Mouse (Mus musculus): ENCODE measurements at regions not wholly inside any gene's neighbourhood (a gene's known extent, or its start where the extent isn't known, plus 50 kb on each side); places are given as distances from the start of the nearest gene placed in this dataset.

- H3K27me3 ChIP-seq: no peaks in the 10 kb centered on the region
- WGBS (ENCODE audit: insufficient replicate concordance): 57% methylated on average over 5 of the region's 5 CpGs
- no peak overlapping the region for H3K9ac ChIP-seq
- peaks cover 7% of the 10 kb centered on the region; the same call in 1 of the 2 replicates for H3K4me1 ChIP-seq (replicated peaks)
- H3K9me3 ChIP-seq (replicated peaks): no peaks in the 10 kb centered on the region
- no peak overlapping the region for H3K4me2 ChIP-seq
- no peak overlapping the region for H3K27ac ChIP-seq (replicated peaks)
- H3K36me3 ChIP-seq (replicated peaks): no peaks in the 10 kb centered on the region
- no peak overlapping the region for H3K4me3 ChIP-seq (replicated peaks)
- no peak for ATAC-seq (ENCODE audit: insufficient read depth)
Measured at GRCm38 (mm10) chr3:52782576-52782975, 234.5 kb downstream of the Cog6 start.

GRCm38 (mm10) chr3:52781521-52781920, 235.5 kb downstream of the Cog6 start:
- H3K4me1 ChIP-seq (replicated peaks): 0 out of 2 replicates have a peak, but pooled peaks cover 4% of the 10 kb centered on the region
- no peak overlapping the region for H3K27ac ChIP-seq (replicated peaks)
- no peak overlapping the region for H3K9ac ChIP-seq
- no peaks in the 10 kb centered on the region for H3K36me3 ChIP-seq (replicated peaks)
- no peak for ATAC-seq (ENCODE audit: insufficient read depth)
- WGBS (ENCODE audit: insufficient replicate concordance): 68% methylated on average over 3 of the region's 3 CpGs
- H3K9me3 ChIP-seq (replicated peaks): no peaks in the 10 kb centered on the region
- no peaks in the 10 kb centered on the region for H3K27me3 ChIP-seq
- no peak overlapping the region for H3K4me3 ChIP-seq (replicated peaks)
- no peak overlapping the region for H3K4me2 ChIP-seq

DNA sequence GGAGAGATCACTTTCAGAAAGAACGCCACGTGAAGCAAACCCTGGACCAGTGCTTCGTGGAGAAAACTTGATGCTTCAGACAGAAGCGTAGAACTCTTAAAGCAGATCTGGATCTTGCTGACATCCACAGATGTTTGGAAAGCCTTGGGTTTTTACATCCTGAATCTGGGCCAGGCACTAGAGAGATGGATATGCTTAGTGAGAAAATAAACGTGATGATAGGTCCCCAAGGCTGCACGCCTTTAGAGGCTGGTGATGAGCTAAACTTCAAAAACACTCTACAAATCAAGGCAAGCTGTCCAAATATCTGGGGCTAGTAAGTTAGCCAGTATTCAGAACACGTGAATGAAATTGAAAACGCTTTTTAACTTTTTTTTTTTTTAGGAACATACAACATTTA, 236.7 kb downstream of the Cog6 start:
- Histone ChIP-seq H3K36me3 (replicated peaks) (no peaks in the 10 kb centered on the region), H3K4me2 (no peak overlapping the region), H3K27me3 (no peaks in the 10 kb centered on the region), H3K9me3 (replicated peaks) (no peaks in the 10 kb centered on the region), H3K4me1 (replicated peaks) (0 out of 2 replicates have a peak, but pooled peaks cover under 1% of the 10 kb centered on the region), H3K4me3 (replicated peaks) (no peak overlapping the region), H3K27ac (replicated peaks) (no peak overlapping the region), H3K9ac (no peak overlapping the region)
- no peak for ATAC-seq (ENCODE audit: insufficient read depth)
- WGBS (ENCODE audit: insufficient replicate concordance): 66% methylated on average over 8 of the region's 8 CpGs

DNA sequence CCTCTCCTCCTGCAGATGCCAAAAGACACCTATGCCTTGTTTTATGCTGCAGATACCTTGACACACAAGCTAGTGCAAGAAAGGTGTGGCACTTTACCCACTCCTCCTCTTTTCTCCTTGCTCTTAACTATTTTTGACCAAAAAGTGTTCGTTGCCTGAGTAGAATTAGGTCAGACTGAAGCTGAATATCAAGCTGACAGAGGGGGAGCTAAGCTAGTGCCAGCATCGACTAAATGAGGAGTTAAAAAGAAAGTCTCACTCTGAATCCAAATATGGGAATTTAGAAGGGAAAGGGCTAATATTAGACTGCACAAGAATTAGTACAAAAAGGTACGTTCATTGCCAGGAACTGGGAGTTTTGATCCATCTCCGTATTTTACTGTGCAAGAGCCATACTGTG, 241.2 kb downstream of the Cog6 start:
- Histone ChIP-seq H3K27me3 (no peaks in the 10 kb centered on the region), H3K36me3 (replicated peaks) (no peaks in the 10 kb centered on the region), H3K4me3 (replicated peaks) (no peak overlapping the region), H3K4me1 (replicated peaks) (no peaks in the 10 kb centered on the region), H3K4me2 (no peak overlapping the region), H3K9me3 (replicated peaks) (no peaks in the 10 kb centered on the region), H3K27ac (replicated peaks) (no peak overlapping the region), H3K9ac (no peak overlapping the region)
- 62% methylated on average over 4 of the region's 4 CpGs for WGBS (ENCODE audit: insufficient replicate concordance)
- ATAC-seq (ENCODE audit: insufficient read depth): no peak

DNA sequence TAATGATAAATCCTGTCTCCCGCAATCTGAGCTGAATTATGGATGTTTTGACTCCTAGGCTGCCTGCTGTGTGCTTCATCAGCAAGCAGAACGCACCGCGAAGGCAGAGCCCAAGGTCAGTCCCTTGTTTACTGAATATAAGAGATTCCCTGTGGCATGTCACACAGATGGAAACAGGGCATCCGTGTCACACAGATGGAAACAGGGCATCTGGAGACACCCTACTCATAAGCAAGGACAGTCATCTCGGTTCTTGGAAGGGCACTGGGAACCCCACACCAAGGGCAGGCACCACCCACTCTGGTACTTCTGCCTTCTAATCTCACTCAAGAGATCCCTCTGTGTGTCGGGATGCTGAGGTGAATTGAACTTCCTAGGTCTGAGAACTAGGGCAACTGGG, 241.9 kb downstream of the Cog6 start:
- no peak overlapping the region for H3K4me2 ChIP-seq
- no peaks in the 10 kb centered on the region for H3K9me3 ChIP-seq (replicated peaks)
- ATAC-seq (ENCODE audit: insufficient read depth): no peak
- H3K4me3 ChIP-seq (replicated peaks): no peak overlapping the region
- H3K9ac ChIP-seq: no peak overlapping the region
- H3K36me3 ChIP-seq (replicated peaks): no peaks in the 10 kb centered on the region
- H3K27me3 ChIP-seq: no peaks in the 10 kb centered on the region
- 58% methylated on average over 7 of the region's 7 CpGs for WGBS (ENCODE audit: insufficient replicate concordance)
- H3K27ac ChIP-seq (replicated peaks): no peak overlapping the region
- H3K4me1 ChIP-seq (replicated peaks): no peaks in the 10 kb centered on the region

- no peaks in the 10 kb centered on the region for H3K9me3 ChIP-seq (replicated peaks)
- no peak overlapping the region for H3K4me3 ChIP-seq (replicated peaks)
- H3K9ac ChIP-seq: no peak overlapping the region
- H3K27me3 ChIP-seq: no peaks in the 10 kb centered on the region
- H3K27ac ChIP-seq (replicated peaks): no peak overlapping the region
- no peaks in the 10 kb centered on the region for H3K36me3 ChIP-seq (replicated peaks)
- 73% methylated on average over 6 of the region's 6 CpGs for WGBS (ENCODE audit: insufficient replicate concordance)
- no peaks in the 10 kb centered on the region for H3K4me1 ChIP-seq (replicated peaks)
- ATAC-seq (ENCODE audit: insufficient read depth): no peak
- H3K4me2 ChIP-seq: no peak overlapping the region
Measured at GRCm38 (mm10) chr3:52774734-52775133, 242.3 kb downstream of the Cog6 start.

DNA sequence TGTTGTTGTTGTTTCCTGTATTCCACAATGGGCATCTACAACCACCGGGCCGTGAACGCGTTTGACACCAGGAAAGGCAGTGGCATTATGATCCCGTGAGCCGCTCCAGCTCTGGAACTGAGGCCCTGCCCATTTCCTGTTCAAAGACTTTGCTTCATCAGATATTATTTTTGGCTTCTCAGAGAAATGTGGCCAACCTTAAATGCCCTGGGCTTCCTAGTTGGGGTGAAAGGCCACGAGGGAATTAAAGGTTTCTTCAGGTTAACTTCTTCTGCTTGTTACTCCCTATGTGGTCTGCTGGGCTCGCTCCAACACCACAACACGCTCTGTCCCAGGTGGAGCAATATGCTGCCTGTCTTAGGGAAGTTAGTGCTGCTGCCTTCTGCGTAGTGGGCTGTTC, 249.8 kb downstream of the Cog6 start:
- no peaks in the 10 kb centered on the region for H3K27me3 ChIP-seq
- H3K4me2 ChIP-seq: no peak overlapping the region
- no peaks in the 10 kb centered on the region for H3K36me3 ChIP-seq (replicated peaks)
- no peak overlapping the region for H3K9ac ChIP-seq
- H3K4me1 ChIP-seq (replicated peaks): no peaks in the 10 kb centered on the region
- H3K27ac ChIP-seq (replicated peaks): no peak overlapping the region
- no peak for ATAC-seq (ENCODE audit: insufficient read depth)
- H3K4me3 ChIP-seq (replicated peaks): no peak overlapping the region
- H3K9me3 ChIP-seq (replicated peaks): no peaks in the 10 kb centered on the region
- WGBS (ENCODE audit: insufficient replicate concordance): 23% methylated on average over 10 of the region's 10 CpGs

GRCm38 (mm10) chr3:52766841-52767240, 250.2 kb downstream of the Cog6 start:
- ATAC-seq (ENCODE audit: insufficient read depth): no peak
- Histone ChIP-seq H3K36me3 (replicated peaks) (no peaks in the 10 kb centered on the region), H3K27me3 (no peaks in the 10 kb centered on the region), H3K9ac (no peak overlapping the region), H3K4me1 (replicated peaks) (no peaks in the 10 kb centered on the region), H3K4me2 (no peak overlapping the region), H3K4me3 (replicated peaks) (no peak overlapping the region), H3K27ac (replicated peaks) (no peak overlapping the region), H3K9me3 (replicated peaks) (no peaks in the 10 kb centered on the region)
- WGBS (ENCODE audit: insufficient replicate concordance): 53% methylated on average over 5 of the region's 5 CpGs

DNA sequence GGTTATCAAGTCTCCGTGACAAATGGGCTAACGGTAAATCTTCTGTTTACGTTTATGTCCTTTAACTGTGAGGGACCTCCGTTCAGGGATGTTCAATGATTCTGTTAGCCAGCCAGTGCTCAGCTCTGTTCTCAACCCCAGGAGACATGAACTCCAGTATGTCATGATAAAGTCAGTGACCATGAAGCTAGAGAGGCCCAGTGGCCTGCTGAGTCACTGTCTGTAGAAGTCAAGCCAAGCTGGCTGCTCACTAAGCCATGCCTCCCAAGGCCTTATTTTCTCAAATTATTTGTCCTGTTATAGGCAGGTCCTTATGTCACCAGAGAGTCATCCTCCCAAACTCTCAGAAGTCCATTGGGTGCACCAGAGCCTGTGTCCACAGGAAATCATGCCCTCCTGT, 252.9 kb downstream of the Cog6 start:
- H3K4me2 ChIP-seq: no peak overlapping the region
- H3K36me3 ChIP-seq (replicated peaks): no peaks in the 10 kb centered on the region
- no peaks in the 10 kb centered on the region for H3K4me1 ChIP-seq (replicated peaks)
- no peaks in the 10 kb centered on the region for H3K9me3 ChIP-seq (replicated peaks)
- WGBS (ENCODE audit: insufficient replicate concordance): 69% methylated on average over 4 of the region's 4 CpGs
- no peak overlapping the region for H3K9ac ChIP-seq
- H3K27ac ChIP-seq (replicated peaks): no peak overlapping the region
- no peaks in the 10 kb centered on the region for H3K27me3 ChIP-seq
- no peak for ATAC-seq (ENCODE audit: insufficient read depth)
- no peak overlapping the region for H3K4me3 ChIP-seq (replicated peaks)

- no peak overlapping the region for H3K9ac ChIP-seq
- WGBS (ENCODE audit: insufficient replicate concordance): 59% methylated on average over 5 of the region's 5 CpGs
- no peak overlapping the region for H3K4me2 ChIP-seq
- no peaks in the 10 kb centered on the region for H3K4me1 ChIP-seq (replicated peaks)
- no peaks in the 10 kb centered on the region for H3K36me3 ChIP-seq (replicated peaks)
- H3K4me3 ChIP-seq (replicated peaks): no peak overlapping the region
- H3K27ac ChIP-seq (replicated peaks): no peak overlapping the region
- ATAC-seq (ENCODE audit: insufficient read depth): no peak
- H3K27me3 ChIP-seq: no peaks in the 10 kb centered on the region
- no peaks in the 10 kb centered on the region for H3K9me3 ChIP-seq (replicated peaks)
Measured at GRCm38 (mm10) chr3:52763660-52764059, 253.4 kb downstream of the Cog6 start.

- Histone ChIP-seq H3K9me3 (replicated peaks) (no peaks in the 10 kb centered on the region), H3K36me3 (replicated peaks) (no peaks in the 10 kb centered on the region), H3K4me3 (replicated peaks) (no peak overlapping the region), H3K4me1 (replicated peaks) (no peaks in the 10 kb centered on the region), H3K9ac (no peak overlapping the region), H3K27me3 (no peaks in the 10 kb centered on the region), H3K4me2 (no peak overlapping the region), H3K27ac (replicated peaks) (no peak overlapping the region)
- no peak for ATAC-seq (ENCODE audit: insufficient read depth)
- 71% methylated on average over 6 of the region's 6 CpGs for WGBS (ENCODE audit: insufficient replicate concordance)
Measured at GRCm38 (mm10) chr3:52762549-52762948, 254.5 kb downstream of the Cog6 start.

- 68% methylated on average over 11 of the region's 11 CpGs for WGBS (ENCODE audit: insufficient replicate concordance)
- Histone ChIP-seq H3K27ac (replicated peaks) (no peak overlapping the region), H3K4me1 (replicated peaks) (no peaks in the 10 kb centered on the region), H3K4me2 (no peak overlapping the region), H3K9ac (no peak overlapping the region), H3K36me3 (replicated peaks) (no peaks in the 10 kb centered on the region), H3K4me3 (replicated peaks) (no peak overlapping the region), H3K27me3 (no peaks in the 10 kb centered on the region), H3K9me3 (replicated peaks) (no peaks in the 10 kb centered on the region)
- no peak for ATAC-seq (ENCODE audit: insufficient read depth)
Measured at GRCm38 (mm10) chr3:52759846-52760245, 257.2 kb downstream of the Cog6 start.

Measured in liver, embryonic 15.5 days (tissue).